Mouse (Mus musculus) layer of hippocampus, adult 18-20 months (tissue): ENCODE results near the gene Wdr63. TPM values are rescaled to one million over a fixed set of nuclear protein-coding genes. Genes with fewer than 3 reads are reported as not detected.

Experiments used
- DNase-seq, 2 experiments: peaks; one replicate each; pipeline ENCODE4 v3.0.0; 2022; ENCODE audit warnings: low spot score in 2 of 2
- long read RNA-seq: library from polyadenylated mRNA; stranded (forward); transcript quantifications from one replicate; pipeline ENCODE4 v2.0.0, GENCODE M21; 2021
- total RNA-seq, 2 experiments: library from RNA; stranded (reverse); gene quantifications; 2 replicates each; pipeline ENCODE4 v1.2.3; 2021

Gene Wdr63
- 1 to 10 TPM; 1.1 TPM for total RNA-seq
- long read RNA-seq: 0 reads

DNA sequence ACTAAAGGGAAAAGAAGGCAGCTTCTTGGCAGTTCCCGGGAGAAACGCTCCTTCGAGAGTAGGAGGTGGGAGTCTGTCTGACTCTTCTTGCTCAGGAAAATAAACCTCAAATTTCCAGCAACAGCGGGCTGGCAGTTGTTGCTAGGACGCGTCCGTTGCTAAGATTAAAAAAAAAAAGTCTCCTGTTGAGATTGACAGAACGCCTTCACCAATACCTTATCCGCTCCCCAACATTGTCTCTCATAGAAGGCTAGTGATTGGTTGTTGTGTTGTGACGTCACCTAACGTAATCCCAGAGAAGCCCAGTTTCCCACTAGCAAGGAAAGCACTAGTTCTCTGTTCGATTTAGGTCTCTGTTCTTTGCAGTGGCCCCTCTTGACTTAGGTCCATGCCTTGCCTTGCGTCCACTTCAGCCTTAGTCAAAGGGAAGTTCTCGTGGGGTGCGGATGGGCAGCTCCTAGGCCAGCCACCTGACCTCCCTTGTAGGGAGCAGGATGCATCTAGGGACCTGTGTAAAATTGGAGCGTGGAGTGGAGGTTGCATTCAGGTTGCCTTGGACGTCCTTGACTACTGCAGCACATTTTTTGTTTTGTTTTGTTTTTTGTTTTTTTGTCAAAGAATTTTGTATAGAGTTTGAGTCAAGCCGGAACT is at the start of gene Wdr63:
Wdr63 (minus strand) TSS at position 210 of the 651 bp plus-strand sequence.
- peak; percentile 60 to 84 for DNase-seq

DNA sequence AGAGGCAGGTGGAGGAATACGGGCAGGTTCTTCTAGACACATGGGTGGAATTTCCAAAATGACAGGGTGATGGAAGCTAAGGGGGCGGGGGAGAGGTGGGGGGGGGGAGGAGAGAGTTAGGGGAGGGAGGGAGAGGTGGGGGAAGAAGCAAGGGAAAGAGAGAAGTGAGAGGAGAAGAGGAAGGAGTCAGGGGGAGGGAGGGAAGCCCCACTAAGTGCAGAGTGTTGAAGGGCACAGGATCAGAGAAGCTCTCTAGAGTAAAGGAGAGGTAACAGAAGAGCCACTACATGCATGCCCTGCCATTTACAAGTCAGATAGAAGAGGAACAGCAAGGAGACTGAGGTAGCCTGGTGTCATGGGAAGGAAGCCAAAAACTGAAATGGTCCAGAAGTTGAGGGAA is 48.9 kb upstream of the Wdr63 start:
- no peak for DNase-seq

DNA sequence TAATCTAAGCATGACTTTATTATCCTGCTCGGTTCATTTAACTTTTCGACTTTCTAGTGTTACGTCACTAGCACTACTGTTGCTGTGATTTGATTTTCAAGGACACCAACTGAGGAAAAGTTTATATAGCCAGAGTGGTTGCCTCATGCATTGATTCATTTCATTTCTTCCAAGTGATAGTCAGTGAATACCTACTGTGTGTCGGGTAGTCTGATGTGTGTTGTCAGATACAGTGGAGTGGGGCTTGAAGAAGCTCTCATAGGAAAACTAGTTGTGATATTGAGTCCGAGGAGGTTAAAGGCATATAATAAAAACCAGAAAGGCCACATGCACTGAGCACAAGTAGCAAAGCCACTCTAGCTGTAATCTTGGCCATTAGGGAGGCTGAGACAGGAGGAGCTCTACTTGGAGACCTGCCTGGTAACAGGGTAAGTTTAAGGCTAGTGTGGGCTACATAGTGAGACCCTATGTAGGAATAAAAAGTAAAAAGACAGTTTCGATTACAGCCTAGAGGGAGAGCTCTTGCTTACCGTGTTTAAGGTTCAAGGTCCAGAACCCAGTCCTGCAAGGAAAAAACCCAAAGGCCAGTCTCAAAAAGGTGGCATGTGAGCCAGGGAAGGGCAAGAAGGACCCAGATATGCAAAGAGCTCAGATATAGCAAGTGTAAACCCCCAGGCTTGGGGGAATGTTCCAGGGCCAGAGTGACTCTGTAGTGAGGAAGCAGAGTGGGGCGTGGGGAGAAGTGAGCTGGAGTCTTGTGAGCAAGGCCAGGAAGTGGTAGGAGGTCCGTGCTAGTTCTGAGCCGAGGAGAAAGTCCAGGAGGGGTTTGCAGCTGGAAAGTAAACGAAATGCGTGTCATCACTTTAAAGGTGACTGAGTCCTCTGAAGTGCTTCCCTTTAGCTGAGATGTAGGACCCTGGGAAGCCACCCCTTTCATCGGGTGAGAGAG is 48.0 kb upstream of the Wdr63 start:
- no peak for DNase-seq

DNA sequence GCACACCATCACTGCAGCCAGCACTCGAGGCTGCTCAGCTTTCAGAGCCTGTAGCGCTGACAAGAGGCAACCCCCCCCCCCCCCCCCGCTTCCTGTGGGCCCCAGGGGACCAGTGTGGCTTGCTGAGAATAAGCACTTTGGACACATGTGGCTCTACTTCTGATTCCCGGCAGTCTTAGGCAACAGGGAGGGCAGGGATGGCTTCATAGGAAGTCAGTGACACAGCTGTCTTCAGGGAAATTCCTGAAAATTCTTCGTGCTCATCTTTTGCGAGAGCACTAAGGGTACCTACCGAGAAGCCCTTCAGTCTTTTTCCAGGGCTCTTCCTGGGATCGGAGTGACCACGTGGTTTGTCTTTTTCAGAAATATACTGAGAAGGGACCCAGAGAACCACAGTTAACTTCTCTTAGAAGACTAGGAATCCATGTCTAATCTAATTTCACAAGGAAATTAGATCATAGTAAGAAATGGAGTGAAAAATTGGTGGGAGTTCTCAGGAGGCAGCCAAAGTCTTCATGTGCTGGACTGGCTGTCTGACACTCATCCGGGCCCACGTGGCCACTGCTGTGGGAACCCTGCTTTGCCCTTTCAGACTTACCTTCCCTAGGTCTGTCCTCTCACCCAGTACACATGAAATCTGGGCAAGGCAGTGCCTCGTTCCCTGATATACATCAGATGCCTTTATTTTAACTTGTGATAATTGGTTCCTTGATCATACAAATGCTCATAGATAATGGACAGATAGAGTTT is 46.1 kb upstream of the Wdr63 start:
- no peak for DNase-seq

DNA sequence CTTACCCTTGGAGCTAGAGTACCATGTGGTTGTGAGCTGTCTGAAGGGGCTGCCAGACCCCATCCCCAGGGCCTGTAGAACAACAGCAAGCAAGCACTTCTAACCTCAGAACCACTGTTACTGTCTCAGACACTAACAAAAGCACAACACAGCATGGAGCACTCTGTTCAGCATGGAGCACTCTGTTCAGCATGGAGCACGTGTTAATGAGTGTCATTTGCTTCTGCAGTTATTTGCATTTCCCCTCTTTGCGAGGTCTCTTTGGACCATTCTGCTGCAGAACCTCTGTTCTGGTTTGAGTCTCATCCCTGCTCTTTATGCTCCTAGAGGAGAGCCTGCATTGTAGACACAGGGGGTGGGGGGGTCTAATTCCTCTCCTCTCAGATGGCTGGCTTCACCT is 45.0 kb upstream of the Wdr63 start:
- DNase-seq: no peak

DNA sequence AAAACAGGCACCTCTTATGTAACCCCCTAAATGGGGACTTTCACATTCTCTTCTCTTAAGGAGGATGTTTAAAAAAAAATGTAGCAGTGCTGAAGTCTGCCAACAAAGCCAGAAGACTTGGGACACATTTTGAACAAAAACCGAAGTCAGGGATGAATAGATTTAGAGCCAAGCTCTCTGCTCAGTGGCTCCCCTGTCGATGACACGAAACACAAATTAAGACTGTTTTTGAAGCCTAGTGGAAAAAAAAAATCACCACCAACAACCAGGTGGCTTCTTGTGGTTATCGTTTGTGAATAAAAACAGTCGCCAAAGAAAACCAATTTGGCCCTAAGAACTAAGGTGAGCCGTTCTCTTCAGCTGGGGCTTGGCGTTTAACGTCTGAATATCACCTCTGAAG is 44.4 kb upstream of the Wdr63 start:
- DNase-seq: no peak

DNA sequence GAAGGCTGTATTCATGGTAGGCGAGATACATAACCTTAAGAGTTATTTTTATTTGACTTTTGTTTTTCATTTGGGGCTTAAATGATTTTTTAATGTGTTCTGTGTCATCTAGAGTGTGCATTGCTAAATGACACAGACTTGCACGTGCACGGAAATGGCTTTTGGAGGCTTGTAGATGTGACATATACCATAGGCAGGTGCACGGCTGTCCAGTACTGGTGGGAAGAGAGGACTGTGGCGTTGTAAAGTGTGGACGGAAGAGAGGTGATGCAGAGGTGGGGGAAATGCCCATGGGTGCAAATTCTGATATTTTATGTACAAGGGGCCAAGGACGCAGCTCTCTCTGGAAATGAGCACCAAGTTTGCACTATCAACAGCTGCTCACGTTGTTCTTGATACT is 43.8 kb upstream of the Wdr63 start:
- DNase-seq: no peak

DNA sequence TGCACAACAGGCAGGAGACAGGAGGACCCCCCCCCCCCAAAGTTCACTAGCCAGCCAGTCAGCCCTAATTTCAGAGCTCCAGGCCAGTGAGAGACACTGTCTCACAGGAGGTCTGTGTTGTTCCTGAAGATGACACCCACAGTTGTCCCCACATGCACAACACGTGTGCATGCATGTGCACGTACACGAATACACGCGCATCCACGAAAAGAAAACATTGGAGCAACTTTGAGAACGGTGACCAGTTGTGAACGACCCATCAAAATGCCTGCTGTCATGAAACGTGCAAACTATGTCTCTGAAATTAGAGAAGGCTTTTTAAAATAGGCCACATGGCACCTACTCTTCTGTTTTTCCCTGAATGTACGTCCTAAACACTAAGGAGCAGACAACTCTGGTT is 43.4 kb upstream of the Wdr63 start:
- no peak for DNase-seq

DNA sequence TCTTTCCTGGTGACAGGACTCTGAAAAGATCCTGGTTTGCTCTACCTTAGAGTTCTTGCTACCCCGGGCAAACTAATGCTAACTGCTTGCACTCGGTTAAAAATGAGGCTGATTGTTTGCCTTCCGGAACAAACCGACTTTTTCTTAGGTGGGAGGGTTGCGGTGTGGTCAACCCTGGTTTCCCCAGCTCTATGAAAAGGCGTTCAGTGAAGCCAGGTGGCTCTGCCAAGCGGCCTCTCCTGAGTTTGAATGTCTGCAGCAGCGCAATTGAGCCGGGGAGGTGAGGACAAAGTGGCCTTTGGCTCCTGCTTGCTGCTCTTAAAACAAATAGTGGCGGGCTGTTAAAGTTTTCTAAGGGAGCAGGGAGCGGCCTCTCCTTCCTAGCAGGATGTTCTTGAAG is 42.6 kb upstream of the Wdr63 start:
- no peak for DNase-seq

DNA sequence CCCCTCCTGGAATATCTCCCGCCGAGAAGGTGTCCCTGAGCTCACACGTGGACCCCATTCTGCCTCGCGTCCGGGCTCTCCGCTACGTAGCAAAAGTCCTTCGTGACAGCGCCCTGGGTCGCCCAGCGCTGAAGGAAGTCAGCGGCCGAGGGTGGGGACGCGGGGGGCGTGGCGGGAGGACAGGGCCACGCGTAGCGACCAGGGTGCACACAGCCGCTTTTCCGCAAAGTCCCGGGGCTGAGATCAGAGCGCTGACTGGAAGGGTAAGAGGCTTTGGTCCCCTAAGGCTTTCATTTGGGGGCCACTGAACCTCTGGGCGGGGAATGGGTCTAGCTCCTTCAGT is 42.1 kb upstream of the Wdr63 start:
- no peak for DNase-seq

DNA sequence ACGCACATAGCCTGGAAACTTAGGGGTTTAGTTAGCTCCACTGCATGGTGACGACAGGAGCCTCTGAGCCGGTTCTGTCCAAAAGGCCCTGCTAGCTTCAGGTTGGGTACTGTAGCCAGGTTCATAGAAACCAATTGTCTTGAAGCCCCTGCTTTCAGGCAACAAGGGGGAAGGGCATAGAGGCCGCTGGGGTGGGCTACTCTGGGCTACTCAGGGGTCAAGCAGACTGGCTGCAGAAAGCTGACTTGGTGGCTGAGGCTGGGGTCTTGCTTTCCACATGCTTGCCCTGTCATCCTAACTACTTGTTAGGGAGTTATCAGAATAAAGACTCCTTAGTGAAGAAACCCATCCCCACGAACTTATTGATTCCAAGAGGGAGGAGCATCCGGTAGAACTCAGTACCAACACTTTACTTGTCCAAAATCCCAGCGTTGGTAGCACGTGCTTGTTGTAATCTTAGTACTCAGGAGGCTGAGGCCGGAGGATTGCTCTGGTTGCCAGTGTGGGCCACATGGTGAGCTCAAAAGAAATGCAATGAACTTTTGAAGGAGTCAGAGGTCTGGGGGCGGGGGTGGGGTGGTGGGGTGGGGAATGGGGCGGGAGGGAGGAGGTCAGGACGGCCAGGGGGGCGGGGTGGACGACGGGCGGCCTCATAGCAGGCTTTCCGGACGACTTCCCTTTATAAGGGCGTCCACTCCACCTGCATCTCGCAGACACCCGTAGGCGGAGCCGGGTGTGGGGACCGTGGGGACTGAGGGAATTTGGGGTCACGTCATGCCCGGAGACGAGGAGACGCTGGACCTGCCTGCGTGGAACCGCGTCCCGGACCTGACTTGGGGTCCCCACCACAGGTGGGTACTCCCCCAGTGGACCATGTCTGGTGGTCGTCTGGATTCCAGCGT is 41.5 kb upstream of the Wdr63 start, which contains the start of gene Mcoln2:
Mcoln2 (plus strand) TSS at position 678 of the 902 bp plus-strand sequence.
- DNase-seq: no peak

DNA sequence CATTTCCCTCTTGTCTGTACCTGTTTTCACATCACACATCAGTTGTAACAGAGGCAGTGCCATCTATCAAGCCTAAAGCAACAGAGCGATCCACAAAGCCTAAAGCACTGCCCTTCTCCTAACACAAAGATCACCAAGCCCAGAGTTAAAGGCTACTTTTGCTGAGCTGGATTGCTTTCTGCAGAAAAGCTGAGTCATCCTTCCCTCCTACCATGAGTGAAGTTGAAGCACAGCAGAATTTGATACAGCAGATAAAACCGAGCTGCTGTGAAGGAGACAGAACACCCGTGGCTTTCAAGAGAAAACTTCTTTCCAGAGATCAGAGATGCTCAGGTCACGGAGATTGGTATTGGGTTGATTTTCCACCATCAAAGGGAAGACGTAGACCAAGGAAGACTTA is 38.2 kb upstream of the Wdr63 start:
- no peak for DNase-seq

DNA sequence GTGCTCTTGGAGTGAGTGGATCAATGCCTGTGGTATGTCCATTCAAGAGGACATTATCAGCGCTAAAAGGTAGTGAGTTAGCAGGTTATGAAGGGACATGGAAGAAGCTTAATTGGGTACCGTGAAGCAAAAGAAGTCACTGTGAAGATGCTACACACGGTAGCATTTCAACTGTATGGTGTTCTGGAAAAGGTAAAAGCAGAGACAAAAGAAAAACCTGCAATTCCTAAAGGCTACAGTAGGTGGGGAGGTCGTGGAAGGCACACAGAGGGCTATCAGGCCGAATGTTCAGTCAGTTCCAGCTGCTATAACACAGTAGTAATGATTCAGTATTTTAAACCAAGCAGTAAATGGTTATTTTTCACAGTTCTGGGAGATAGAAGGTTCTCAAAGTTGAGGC is 37.6 kb upstream of the Wdr63 start:
- no peak for DNase-seq

DNA sequence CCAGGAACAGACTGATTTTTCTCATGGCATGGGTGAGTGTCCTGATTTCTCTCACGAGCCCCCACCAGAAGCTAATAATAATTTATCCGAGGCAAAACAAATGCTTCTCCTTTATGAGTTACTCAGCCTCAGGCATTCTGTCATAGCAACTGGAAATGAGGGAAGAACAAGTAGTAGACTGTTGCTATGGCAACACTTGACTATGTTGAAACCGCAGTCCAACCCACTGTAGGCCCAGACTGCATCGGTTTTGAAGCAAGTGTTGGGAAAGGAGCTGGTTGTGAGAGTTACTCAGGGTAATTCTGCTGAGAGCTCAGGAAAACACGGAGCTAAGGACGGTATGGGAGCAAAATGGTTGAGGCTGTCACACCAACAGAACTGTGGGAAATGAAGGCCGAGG is 34.6 kb upstream of the Wdr63 start:
- DNase-seq: no peak

DNA sequence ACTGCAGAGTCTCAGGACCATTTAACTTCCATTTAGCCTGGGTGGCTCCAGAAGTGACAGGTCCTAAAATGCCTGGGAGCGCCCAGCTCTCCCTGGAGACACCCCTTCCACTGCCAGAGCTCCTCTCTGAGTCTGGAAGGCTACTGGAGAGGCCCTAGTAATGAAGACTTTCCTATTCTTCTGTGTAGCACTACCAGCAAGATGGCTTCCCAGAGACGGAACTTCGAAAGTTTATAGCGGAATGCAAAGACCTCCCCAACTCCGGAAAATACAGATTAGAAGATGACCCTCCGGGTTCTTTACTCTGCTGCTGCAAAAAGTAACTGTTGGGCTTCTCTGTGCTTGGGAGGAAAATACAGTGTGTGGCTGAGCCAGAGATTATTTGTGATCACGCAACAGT is 32.3 kb upstream of the Wdr63 start:
- no peak for DNase-seq

DNA sequence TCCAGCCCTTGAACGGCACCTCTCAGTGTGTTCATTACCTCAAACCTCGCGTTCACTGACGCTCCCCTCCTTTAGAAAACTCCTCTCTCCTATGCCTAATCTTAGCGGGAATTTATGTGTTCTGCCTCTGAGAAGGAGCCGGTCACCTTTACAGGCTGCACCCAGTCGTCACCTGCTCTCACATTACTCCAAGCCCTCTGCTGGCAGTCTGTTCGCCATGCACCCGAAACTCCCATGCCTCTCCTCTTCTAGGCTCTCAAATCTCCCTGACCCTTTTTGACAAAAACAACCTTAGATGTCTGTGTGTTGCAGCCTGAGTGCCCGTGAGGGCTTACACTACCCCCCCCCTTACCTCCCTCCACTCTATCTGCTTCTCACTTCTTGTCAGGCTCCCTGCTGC is 28.5 kb upstream of the Wdr63 start:
- DNase-seq: no peak

DNA sequence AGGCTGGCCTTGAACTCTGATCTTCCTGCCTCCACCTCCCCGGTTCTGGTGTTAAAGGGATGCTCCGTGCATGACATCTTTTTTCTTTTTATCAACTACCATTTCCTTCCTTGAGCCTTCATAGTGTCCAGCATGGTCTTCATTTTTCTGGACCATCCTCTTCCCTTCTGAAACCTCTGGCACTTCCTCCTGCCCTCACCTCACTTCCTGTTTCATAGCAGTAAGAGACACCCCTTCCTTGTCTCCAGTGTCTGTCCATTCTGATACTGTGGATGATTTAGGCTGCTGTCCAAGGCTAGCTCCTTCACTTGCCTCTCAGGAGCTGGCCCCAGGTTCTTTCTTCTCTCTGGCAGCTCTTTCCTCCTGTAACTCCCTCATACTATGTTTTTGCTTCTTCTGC is 27.5 kb upstream of the Wdr63 start:
- no peak for DNase-seq

DNA sequence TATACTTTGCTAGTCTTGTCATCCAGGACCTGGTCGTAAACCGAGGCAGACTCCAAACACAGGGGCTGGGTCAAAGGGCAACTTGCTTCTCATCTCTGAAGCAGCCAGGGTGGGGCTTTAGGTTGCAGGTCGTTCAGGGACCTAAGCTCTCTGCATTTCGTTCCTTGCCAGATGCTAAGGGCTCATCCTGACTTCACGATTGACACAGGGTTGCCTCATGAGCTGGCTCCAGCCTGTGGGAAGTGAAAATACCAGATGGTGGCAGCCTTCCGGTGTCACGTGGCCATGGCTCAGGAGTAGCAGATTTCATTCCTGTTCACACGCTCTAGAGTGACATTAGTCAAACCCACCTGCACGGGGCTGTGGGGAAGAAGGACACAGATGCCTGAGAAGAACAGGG is 26.9 kb upstream of the Wdr63 start:
- DNase-seq: no peak

DNA sequence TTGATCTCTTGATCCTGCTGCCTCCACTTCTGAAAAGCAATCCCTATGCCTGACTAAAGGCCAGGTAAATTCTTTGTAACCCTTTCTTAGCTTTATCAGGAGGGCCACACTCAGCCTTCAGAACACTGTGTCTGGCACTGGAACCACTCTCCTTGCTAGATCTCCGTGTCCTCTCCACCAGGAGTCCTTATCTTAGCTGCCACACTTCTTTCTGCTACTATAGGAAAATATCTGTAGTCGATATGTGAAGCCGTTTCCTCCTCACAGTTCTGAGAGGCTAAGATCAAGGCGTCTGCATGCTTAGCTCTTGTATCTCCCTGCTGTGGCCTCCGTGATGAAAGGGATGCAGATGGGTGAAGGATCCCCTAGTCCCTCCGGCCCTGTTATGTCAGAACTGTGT is 19.3 kb upstream of the Wdr63 start:
- DNase-seq: no peak

DNA sequence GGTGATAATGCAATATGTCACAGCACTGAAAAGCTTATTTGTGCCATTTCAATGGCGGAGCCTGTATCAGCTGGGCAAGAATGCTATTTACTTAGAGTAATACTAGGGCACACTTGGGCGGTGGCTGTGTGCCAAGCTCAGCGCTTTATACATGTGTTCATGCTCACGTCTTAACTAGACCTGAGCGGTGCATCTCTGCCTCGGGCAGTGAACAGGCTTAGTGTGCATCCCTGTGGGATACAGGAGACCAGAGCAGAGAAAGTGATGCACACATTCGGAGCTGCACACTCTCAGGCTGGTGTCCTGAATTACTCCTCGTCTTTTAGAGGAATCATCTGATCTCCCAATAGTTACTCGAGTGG is 15.5 kb upstream of the Wdr63 start:
- DNase-seq: no peak

DNA sequence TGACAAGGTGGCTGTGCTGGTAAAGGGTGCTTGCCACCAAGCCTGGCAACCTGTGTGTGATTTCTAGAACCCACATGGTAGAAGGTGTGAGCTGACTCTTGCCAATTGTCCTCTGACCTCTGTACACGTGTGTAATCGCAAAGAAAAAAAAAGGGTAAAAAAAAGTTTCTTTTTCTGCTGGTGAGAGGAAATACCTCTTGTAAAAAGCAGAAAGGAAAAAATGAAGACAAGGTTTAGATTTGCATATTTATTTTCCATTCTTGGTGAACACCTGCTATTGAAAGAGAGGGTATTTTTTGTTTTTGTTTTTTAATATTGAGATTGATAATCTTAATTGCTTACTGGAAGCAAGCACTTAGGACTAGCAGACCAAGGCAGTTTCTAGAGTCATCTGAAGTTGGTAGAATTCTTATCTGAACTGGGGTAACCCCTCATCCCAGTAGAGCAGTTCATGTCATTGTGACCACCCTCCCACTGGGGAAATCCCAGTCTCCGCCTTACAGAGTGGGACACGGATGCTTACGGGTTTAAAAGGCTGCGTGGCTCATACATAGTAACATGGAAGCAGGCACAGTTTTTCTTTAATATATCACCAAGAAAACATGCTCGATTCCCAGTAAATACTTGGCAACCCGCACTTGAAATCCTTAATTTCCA is 15.0 kb upstream of the Wdr63 start:
- DNase-seq: no peak
